Comparison of ENCODE assay signal across 19 mouse cellular contexts in the genomic region with DNA sequence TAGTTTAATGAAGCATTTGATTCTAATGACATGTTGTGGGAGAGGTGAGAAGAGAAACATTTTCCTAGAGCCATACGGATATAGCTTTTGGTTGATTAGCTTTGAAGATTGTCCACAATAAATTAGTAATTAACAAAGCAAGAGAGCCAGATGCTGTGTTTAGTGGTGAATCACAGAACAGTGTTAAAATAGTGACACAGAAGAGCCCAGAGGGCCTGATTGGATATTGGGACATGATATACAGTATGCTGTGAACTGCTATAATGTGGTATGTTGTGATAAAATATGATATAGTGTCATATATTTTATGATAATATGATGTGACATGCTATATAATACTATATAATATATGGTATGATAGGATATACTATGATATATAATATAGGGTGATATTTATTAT.
DNase-seq lines count a peak whose midpoint lies in the region; ATAC-seq and TF ChIP-seq lines count a peak whose summit lies in the region.
"Had no signal": no experiment of that assay in that cellular context is flagged by ENCODE, and none has a peak within 500 bp of the region (broad histone marks: within the 10 kb centered on the region; RNA-seq: fewer than 3 reads in every experiment).

No protein-coding gene starts in this region.

- H3K36me3 ChIP-seq in forebrain, embryonic 11.5 days (ENCODE audit: control insufficient read depth, insufficient read depth, low read length), result no peaks in the 10 kb centered on the region
- H3K36me3 ChIP-seq in forebrain, embryonic 15.5 days, result no peaks in the 10 kb centered on the region
- no peaks in the 10 kb centered on the region for H3K36me3 ChIP-seq in hindbrain, embryonic 13.5 days
- H3K36me3 ChIP-seq in hindbrain, postnatal 0 days (ENCODE audit: insufficient read depth, low read length), result no peaks in the 10 kb centered on the region
- no peaks in the 10 kb centered on the region for H3K36me3 ChIP-seq in forebrain, embryonic 14.5 days (ENCODE audit: control insufficient read depth, insufficient read depth, low read length)
- no peaks in the 10 kb centered on the region for H3K36me3 ChIP-seq in neural tube, embryonic 14.5 days (ENCODE audit: control insufficient read depth, insufficient read depth, low read length)
- H3K36me3 ChIP-seq: embryonic facial prominence, embryonic 13.5 days; heart, embryonic 13.5 days; intestine, embryonic 15.5 days had no signal

- H3K27ac ChIP-seq in forebrain, embryonic 11.5 days (ENCODE audit: low read depth, low read length), result no peak overlapping the region
- H3K27ac ChIP-seq in forebrain, embryonic 15.5 days (replicated peaks), result no peak overlapping the region
- H3K27ac ChIP-seq in hindbrain, embryonic 13.5 days, result no peak overlapping the region
- H3K27ac ChIP-seq in hindbrain, postnatal 0 days, result no peak overlapping the region
- no peak overlapping the region for H3K27ac ChIP-seq in forebrain, embryonic 14.5 days (ENCODE audit: low read depth, low read length)
- H3K27ac ChIP-seq in neural tube, embryonic 14.5 days (ENCODE audit: low read depth, low read length), result no peak overlapping the region
- H3K27ac ChIP-seq: embryonic facial prominence, embryonic 13.5 days; heart, embryonic 13.5 days; intestine, embryonic 15.5 days had no signal

- H3K9me3 ChIP-seq in forebrain, embryonic 11.5 days (ENCODE audit: control insufficient read depth, low read length), result no peaks in the 10 kb centered on the region
- no peaks in the 10 kb centered on the region for H3K9me3 ChIP-seq in forebrain, embryonic 15.5 days
- H3K9me3 ChIP-seq in hindbrain, embryonic 13.5 days, result no peaks in the 10 kb centered on the region
- H3K9me3 ChIP-seq in hindbrain, postnatal 0 days (ENCODE audit: low read length), result no peaks in the 10 kb centered on the region
- no peaks in the 10 kb centered on the region for H3K9me3 ChIP-seq in forebrain, embryonic 14.5 days (replicated peaks; ENCODE audit: control insufficient read depth, low read length)
- no peaks in the 10 kb centered on the region for H3K9me3 ChIP-seq in neural tube, embryonic 14.5 days (ENCODE audit: control insufficient read depth, low read length)
- H3K9me3 ChIP-seq: embryonic facial prominence, embryonic 13.5 days; heart, embryonic 13.5 days; intestine, embryonic 15.5 days had no signal

- H3K4me1 ChIP-seq in forebrain, embryonic 11.5 days (replicated peaks; ENCODE audit: control insufficient read depth, insufficient read depth, low read length), result no peaks in the 10 kb centered on the region
- H3K4me1 ChIP-seq in forebrain, embryonic 15.5 days, result no peaks in the 10 kb centered on the region
- H3K4me1 ChIP-seq in hindbrain, embryonic 13.5 days (replicated peaks), result no peaks in the 10 kb centered on the region
- no peaks in the 10 kb centered on the region for H3K4me1 ChIP-seq in hindbrain, postnatal 0 days (ENCODE audit: insufficient read depth, low read length)
- H3K4me1 ChIP-seq in forebrain, embryonic 14.5 days (ENCODE audit: control insufficient read depth, insufficient read depth, low read length), result no peaks in the 10 kb centered on the region
- H3K4me1 ChIP-seq in neural tube, embryonic 14.5 days (ENCODE audit: control insufficient read depth, insufficient read depth, low read length), result no peaks in the 10 kb centered on the region
- H3K4me1 ChIP-seq: embryonic facial prominence, embryonic 13.5 days; heart, embryonic 13.5 days; intestine, embryonic 15.5 days had no signal

- 77% methylated on average over 1 of the region's 1 CpGs for WGBS in forebrain, embryonic 11.5 days
- 62% methylated on average over 1 of the region's 1 CpGs for WGBS in forebrain, embryonic 15.5 days
- 69% methylated on average over 1 of the region's 1 CpGs for WGBS in hindbrain, embryonic 13.5 days
- 70% methylated on average over 1 of the region's 1 CpGs for WGBS in hindbrain, postnatal 0 days
- WGBS in forebrain, embryonic 14.5 days, result 65% methylated on average over 1 of the region's 1 CpGs
- WGBS in neural tube, embryonic 14.5 days, result 57% methylated on average over 1 of the region's 1 CpGs

- H3K27me3 ChIP-seq in forebrain, embryonic 11.5 days (ENCODE audit: control insufficient read depth, insufficient read depth, low read length), result no peaks in the 10 kb centered on the region
- no peaks in the 10 kb centered on the region for H3K27me3 ChIP-seq in forebrain, embryonic 15.5 days
- H3K27me3 ChIP-seq in hindbrain, embryonic 13.5 days, result no peaks in the 10 kb centered on the region
- no peaks in the 10 kb centered on the region for H3K27me3 ChIP-seq in hindbrain, postnatal 0 days (ENCODE audit: insufficient read depth, low read length)
- H3K27me3 ChIP-seq in forebrain, embryonic 14.5 days (replicated peaks; ENCODE audit: control insufficient read depth, insufficient read depth, low read length), result no peaks in the 10 kb centered on the region
- H3K27me3 ChIP-seq in neural tube, embryonic 14.5 days (ENCODE audit: control insufficient read depth, insufficient read depth, low read length), result no peaks in the 10 kb centered on the region
- H3K27me3 ChIP-seq: embryonic facial prominence, embryonic 13.5 days; heart, embryonic 13.5 days; intestine, embryonic 15.5 days had no signal

- no peak overlapping the region for H3K4me2 ChIP-seq in forebrain, embryonic 11.5 days (ENCODE audit: low read depth, low read length, severe bottlenecking)
- no peak overlapping the region for H3K4me2 ChIP-seq in forebrain, embryonic 15.5 days (replicated peaks)
- H3K4me2 ChIP-seq in hindbrain, embryonic 13.5 days, result no peak overlapping the region
- no peak overlapping the region for H3K4me2 ChIP-seq in hindbrain, postnatal 0 days (ENCODE audit: low read depth, low read length)
- H3K4me2 ChIP-seq in forebrain, embryonic 14.5 days (ENCODE audit: low read length), result no peak overlapping the region
- H3K4me2 ChIP-seq in neural tube, embryonic 14.5 days (ENCODE audit: low read depth, low read length), result no peak overlapping the region
- H3K4me2 ChIP-seq: embryonic facial prominence, embryonic 13.5 days; heart, embryonic 13.5 days; intestine, embryonic 15.5 days had no signal

- no peak overlapping the region for H3K9ac ChIP-seq in forebrain, embryonic 11.5 days (ENCODE audit: low read length)
- H3K9ac ChIP-seq in forebrain, embryonic 15.5 days (replicated peaks), result no peak overlapping the region
- no peak overlapping the region for H3K9ac ChIP-seq in hindbrain, embryonic 13.5 days
- no peak overlapping the region for H3K9ac ChIP-seq in hindbrain, postnatal 0 days (replicated peaks; ENCODE audit: low read length)
- H3K9ac ChIP-seq in forebrain, embryonic 14.5 days (ENCODE audit: low read length), result no peak overlapping the region
- H3K9ac ChIP-seq in neural tube, embryonic 14.5 days (replicated peaks; ENCODE audit: low read depth, low read length), result no peak overlapping the region
- H3K9ac ChIP-seq: embryonic facial prominence, embryonic 13.5 days; heart, embryonic 13.5 days; intestine, embryonic 15.5 days had no signal

- TF ChIP-seq CTCF in hindbrain, postnatal 0 days (IDR thresholded peaks at IDR 0.05; ENCODE audit: low read depth), result no peak

- no peak overlapping the region for H3K4me3 ChIP-seq in forebrain, embryonic 11.5 days (ENCODE audit: low read depth, low read length)
- H3K4me3 ChIP-seq in forebrain, embryonic 15.5 days, result no peak overlapping the region
- H3K4me3 ChIP-seq in hindbrain, embryonic 13.5 days, result no peak overlapping the region
- H3K4me3 ChIP-seq in hindbrain, postnatal 0 days (ENCODE audit: low read length), result no peak overlapping the region
- H3K4me3 ChIP-seq in forebrain, embryonic 14.5 days (ENCODE audit: low read depth, low read length), result no peak overlapping the region
- H3K4me3 ChIP-seq in neural tube, embryonic 14.5 days (ENCODE audit: low read depth, low read length), result no peak overlapping the region
- H3K4me3 ChIP-seq: embryonic facial prominence, embryonic 13.5 days; heart, embryonic 13.5 days; intestine, embryonic 15.5 days had no signal

- DNase-seq in forebrain, embryonic 11.5 days (ENCODE audit: low spot score), result no peak
- DNase-seq in hindbrain, postnatal 0 days (ENCODE audit: low spot score), result no peak
- peak; percentile 4 for DNase-seq in forebrain, embryonic 14.5 days (ENCODE audit: low spot score)
- DNase-seq in retina, postnatal 1 day, result no peak
- DNase-seq: adrenal gland, postnatal 10 days; B cell, adult 2 months; cerebellum, adult 18-20 months; cerebellum, adult 9-11 months; cerebellum, postnatal 36 days; gastrocnemius, postnatal 10 days; heart, postnatal 36 days; kidney, adult 18-20 months had no signal

- 0 out of 2 replicates have a peak, but pooled peaks have one; percentile 36 for ATAC-seq in forebrain, embryonic 11.5 days (replicated peaks; ENCODE audit: low FRiP score)
- ATAC-seq in forebrain, embryonic 15.5 days (replicated peaks), result no peak
- ATAC-seq in hindbrain, embryonic 13.5 days (ENCODE audit: low FRiP score), result peak; percentile 62
- ATAC-seq in hindbrain, postnatal 0 days, result no peak
- 0 out of 2 replicates have a peak, but pooled peaks have one; percentile 34 for ATAC-seq in forebrain, embryonic 14.5 days
- ATAC-seq in neural tube, embryonic 14.5 days (ENCODE audit: low read depth), result peak; percentile 74
- ATAC-seq in granulocyte monocyte progenitor cell, adult 5-6 weeks (replicated peaks; ENCODE audit: poor library complexity, severe bottlenecking), result no peak
- ATAC-seq: intestine, embryonic 15.5 days had no signal

Comparison
In these comparisons a context has a peak if more than half of its experiments do, and no peak if none do; other contexts are left out.
1. ATAC-seq: peak in forebrain, embryonic 11.5 days (single experiment), hindbrain, embryonic 13.5 days (single experiment), forebrain, embryonic 14.5 days (single experiment) and neural tube, embryonic 14.5 days (single experiment); none in forebrain, embryonic 15.5 days (single experiment), hindbrain, postnatal 0 days (single experiment) and granulocyte monocyte progenitor cell, adult 5-6 weeks (single experiment).